Mouse (Mus musculus) E14TG2a.4 (cell line): ENCODE measurements around the gene Prkce.

Experiments
- H3K27me3 ChIP-seq: 2 replicates; pipeline ENCODE4 v1.6.1; 2014; ENCODE audit warnings: low read length, control low read depth; ENCODE audit not compliant: insufficient read depth
- H3K36me3 ChIP-seq: 2 replicates; pipeline ENCODE4 v1.6.1; 2014; ENCODE audit warnings: low read length, control low read depth; ENCODE audit not compliant: insufficient read depth
- H3K4me1 ChIP-seq: replicated peaks from 2 replicates; pipeline ENCODE4 v1.6.1; 2014; ENCODE audit warnings: low read depth, low read length, control low read depth
- H3K4me3 ChIP-seq: replicated peaks from 2 replicates; pipeline ENCODE4 v1.5.1; 2014; ENCODE audit warnings: mild to moderate bottlenecking, low read length
- H3K9me3 ChIP-seq: 2 replicates; pipeline ENCODE4 v1.6.1; 2014; ENCODE audit warnings: low read length, control low read depth
- CTCF ChIP-seq: conservative IDR thresholded peaks from 2 replicates; pipeline ENCODE4 v1.5.1; 2014; ENCODE audit warnings: low read length
- NANOG ChIP-seq: IDR thresholded peaks from 2 replicates; pipeline ENCODE4 v1.6.1; 2014; ENCODE audit warnings: borderline replicate concordance, low read length, mixed read lengths
- POU5F1 ChIP-seq: IDR thresholded peaks from 2 replicates; pipeline ENCODE4 v1.6.1; 2014; ENCODE audit warnings: low read length, borderline replicate concordance

Prkce gene

GRCm38 (mm10) chr17:86647226-86647625 lies 479.6 kb downstream of the Prkce start:
- no peak overlapping the region for H3K4me3 ChIP-seq
- no peaks in the 10 kb centered on the region for H3K36me3 ChIP-seq
- peaks cover 9% of the 10 kb centered on the region for H3K4me1 ChIP-seq
- no peaks in the 10 kb centered on the region for H3K9me3 ChIP-seq
- no peaks in the 10 kb centered on the region for H3K27me3 ChIP-seq
- no peak for TF ChIP-seq NANOG
- no peak for TF ChIP-seq POU5F1
- TF ChIP-seq CTCF, result no peak

- Histone ChIP-seq H3K4me3 (no peak overlapping the region), H3K4me1 (peaks cover 5% of the 10 kb centered on the region), H3K36me3 (no peaks in the 10 kb centered on the region), H3K9me3 (no peaks in the 10 kb centered on the region), H3K27me3 (no peaks in the 10 kb centered on the region)
- TF ChIP-seq CTCF, result no peak
These were observed 481.4 kb downstream of the Prkce start for GRCm38 (mm10) chr17:86648856-86649435.

GRCm38 (mm10) chr17:86650241-86650640 lies 482.7 kb downstream of the Prkce start:
- TF ChIP-seq NANOG (no peak), POU5F1 (no peak), CTCF (no peak)
- H3K4me3 ChIP-seq, result no peak overlapping the region
- H3K36me3 ChIP-seq, result no peaks in the 10 kb centered on the region
- H3K27me3 ChIP-seq, result no peaks in the 10 kb centered on the region
- no peaks in the 10 kb centered on the region for H3K9me3 ChIP-seq
- peaks cover 5% of the 10 kb centered on the region for H3K4me1 ChIP-seq

- H3K9me3 ChIP-seq, result no peaks in the 10 kb centered on the region
- no peaks in the 10 kb centered on the region for H3K36me3 ChIP-seq
- H3K4me1 ChIP-seq, result peaks cover 5% of the 10 kb centered on the region
- no peak for TF ChIP-seq POU5F1
- no peak for TF ChIP-seq NANOG
- TF ChIP-seq CTCF, result no peak
- no peaks in the 10 kb centered on the region for H3K27me3 ChIP-seq
- no peak overlapping the region for H3K4me3 ChIP-seq
These were observed 483.5 kb downstream of the Prkce start for GRCm38 (mm10) chr17:86651091-86651490.

- Histone ChIP-seq H3K4me1 (peaks cover 5% of the 10 kb centered on the region), H3K36me3 (no peaks in the 10 kb centered on the region), H3K27me3 (no peaks in the 10 kb centered on the region), H3K9me3 (no peaks in the 10 kb centered on the region), H3K4me3 (no peak overlapping the region)
- no peak for TF ChIP-seq NANOG
- no peak for TF ChIP-seq CTCF
- TF ChIP-seq POU5F1, result no peak
These were observed 485.2 kb downstream of the Prkce start for GRCm38 (mm10) chr17:86652751-86653150.

GRCm38 (mm10) chr17:86656369-86656768 lies 488.8 kb downstream of the Prkce start:
- no peaks in the 10 kb centered on the region for H3K36me3 ChIP-seq
- H3K9me3 ChIP-seq, result no peaks in the 10 kb centered on the region
- H3K4me3 ChIP-seq, result no peak overlapping the region
- peaks cover 14% of the 10 kb centered on the region for H3K4me1 ChIP-seq
- TF ChIP-seq CTCF (no peak), NANOG (no peak), POU5F1 (no peak)
- H3K27me3 ChIP-seq, result no peaks in the 10 kb centered on the region

GRCm38 (mm10) chr17:86662301-86662700 lies 494.7 kb downstream of the Prkce start:
- H3K4me3 ChIP-seq, result no peak overlapping the region
- no peaks in the 10 kb centered on the region for H3K27me3 ChIP-seq
- TF ChIP-seq CTCF (no peak), NANOG (no peak), POU5F1 (no peak)

GRCm38 (mm10) chr17:86663471-86663870 lies 495.9 kb downstream of the Prkce start:
- TF ChIP-seq CTCF, result no peak
- Histone ChIP-seq H3K4me1 (peaks cover 52% of the 10 kb centered on the region), H3K36me3 (no peaks in the 10 kb centered on the region), H3K4me3 (no peak overlapping the region), H3K27me3 (no peaks in the 10 kb centered on the region), H3K9me3 (no peaks in the 10 kb centered on the region)

More at GRCm38 (mm10) chr17:86662301-86662700, 494.7 kb downstream of the Prkce start:
- H3K9me3 ChIP-seq, result no peaks in the 10 kb centered on the region
- no peaks in the 10 kb centered on the region for H3K36me3 ChIP-seq
- H3K4me1 ChIP-seq, result peaks cover 44% of the 10 kb centered on the region

GRCm38 (mm10) chr17:86667836-86668600 lies 500.4 kb downstream of the Prkce start:
- Histone ChIP-seq H3K4me1 (peaks cover 59% of the 10 kb centered on the region), H3K9me3 (no peaks in the 10 kb centered on the region), H3K4me3 (no peak overlapping the region), H3K36me3 (no peaks in the 10 kb centered on the region), H3K27me3 (peaks cover 11% of the 10 kb centered on the region)
- peak; percentile 50; the same call in 1 of the 2 replicates for TF ChIP-seq NANOG
- no peak for TF ChIP-seq POU5F1
